Mouse (Mus musculus) forelimb bud, embryonic 11.5 days (tissue): Measurements from ENCODE around the gene Piga.

ENCODE experiments used
- DNase-seq: peaks from one replicate; pipeline ENCODE4 v3.0.0-alpha.2; 2012; ENCODE audit warnings: low read depth, low spot score

The Piga gene

DNA sequence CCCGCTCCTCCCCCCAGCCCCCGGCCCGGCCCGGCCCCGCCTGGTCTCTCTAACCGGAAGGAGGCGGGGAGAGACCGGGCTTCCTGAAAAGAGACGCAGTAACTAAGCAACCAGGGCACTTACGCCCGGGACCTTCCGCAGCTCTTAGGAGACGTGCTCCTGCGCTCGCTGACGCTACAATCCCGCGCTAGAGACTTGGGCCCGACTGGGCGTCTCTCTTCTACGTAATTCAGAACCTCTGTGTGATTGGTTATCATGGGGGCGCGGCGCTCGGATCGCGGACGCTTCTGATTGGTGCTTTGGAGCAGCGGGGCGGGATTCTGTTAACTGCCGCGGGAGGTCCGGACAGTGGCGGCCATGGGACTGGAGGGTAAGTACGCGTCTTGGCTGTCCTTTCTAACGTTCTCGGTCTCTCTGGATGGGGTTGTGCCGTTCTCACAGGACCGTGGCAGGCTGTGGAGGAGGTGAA lies at the start of gene Piga:
Gene Piga (plus strand): TSS at position 317 of the 469 bp plus-strand sequence.
- DNase-seq = peak; percentile 94

DNA sequence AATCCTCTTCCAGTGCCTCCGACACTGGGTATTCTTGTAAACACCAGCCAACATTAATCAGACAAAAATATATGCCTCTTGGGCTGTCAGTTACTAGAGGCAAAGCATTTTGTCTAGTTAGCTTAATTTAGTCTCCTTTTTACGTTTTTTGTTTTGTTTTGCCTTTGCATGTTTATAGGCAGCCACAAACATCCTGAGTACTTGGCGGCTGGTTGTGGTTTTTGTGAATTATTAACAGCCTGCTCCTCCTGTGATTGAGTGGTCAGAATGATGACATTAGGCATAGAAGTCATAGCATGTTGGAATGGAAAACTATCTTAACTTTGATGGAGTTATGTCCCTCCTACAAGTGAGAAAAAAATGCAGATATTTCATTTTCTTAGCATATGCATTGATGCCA lies 49.0 kb upstream of the Piga start:
- DNase-seq = no peak

DNA sequence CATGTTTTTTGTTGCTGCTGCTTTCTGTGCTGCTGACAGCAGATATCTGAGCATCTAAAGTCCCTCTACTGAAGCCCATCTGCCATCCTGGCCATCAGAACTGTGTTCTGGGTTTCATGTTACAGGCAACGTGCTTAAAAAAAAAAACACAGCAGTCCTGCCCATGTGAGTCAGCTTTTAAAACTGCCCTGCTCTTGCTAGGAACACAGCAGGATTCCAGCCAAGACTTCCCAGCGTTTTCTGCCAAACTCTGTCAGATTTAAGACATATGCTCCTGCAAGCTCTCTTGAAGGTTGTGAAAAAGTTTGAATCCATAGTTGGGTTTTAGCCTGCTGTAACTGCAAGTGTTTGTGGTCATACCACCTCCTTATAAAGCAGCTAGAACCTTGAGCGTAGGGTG lies 46.5 kb upstream of the Piga start, which contains the start of gene Vegfd:
Gene Vegfd (plus strand): TSS at position 298 of the 400 bp plus-strand sequence.
- peak; percentile 23 for DNase-seq

DNA sequence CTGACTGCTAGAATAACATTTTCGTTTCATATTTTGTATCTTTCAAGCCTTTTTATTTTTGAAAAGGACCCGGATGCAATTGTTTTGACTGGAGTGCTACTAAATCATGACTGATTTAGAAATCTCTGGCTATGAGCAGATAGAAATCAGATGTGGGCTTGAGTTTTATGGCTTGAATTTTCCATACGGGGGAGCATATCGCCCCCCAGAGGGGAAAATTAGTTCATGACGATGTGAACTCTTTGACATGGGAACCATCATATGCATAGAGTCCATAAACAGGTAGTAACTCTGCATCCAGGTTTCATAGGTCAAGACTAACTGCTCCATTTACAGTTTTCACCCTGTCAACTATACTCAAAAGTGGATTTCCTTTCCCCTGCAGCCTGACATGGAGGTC lies 45.0 kb upstream of the Piga start:
- peak; percentile 21 for DNase-seq

DNA sequence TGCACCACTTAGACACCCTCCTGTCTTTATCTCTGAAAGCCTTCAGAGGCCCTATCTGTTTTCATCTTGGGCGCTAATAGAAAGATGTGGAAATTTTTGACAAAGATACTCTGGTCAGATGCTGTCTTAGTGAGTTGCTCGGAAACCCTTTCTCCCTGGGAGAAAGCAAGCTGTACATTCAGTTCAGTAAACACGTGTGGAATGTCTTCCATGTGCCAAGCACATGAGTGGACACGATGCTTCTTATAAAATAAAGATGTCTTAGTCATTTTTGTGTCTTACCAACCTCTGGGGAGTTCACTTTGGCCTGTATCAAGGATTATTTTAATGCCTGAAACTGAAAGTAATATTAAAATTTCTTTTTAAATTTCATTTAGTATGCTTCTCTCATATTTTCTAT lies 39.9 kb upstream of the Piga start:
- no peak for DNase-seq

DNA sequence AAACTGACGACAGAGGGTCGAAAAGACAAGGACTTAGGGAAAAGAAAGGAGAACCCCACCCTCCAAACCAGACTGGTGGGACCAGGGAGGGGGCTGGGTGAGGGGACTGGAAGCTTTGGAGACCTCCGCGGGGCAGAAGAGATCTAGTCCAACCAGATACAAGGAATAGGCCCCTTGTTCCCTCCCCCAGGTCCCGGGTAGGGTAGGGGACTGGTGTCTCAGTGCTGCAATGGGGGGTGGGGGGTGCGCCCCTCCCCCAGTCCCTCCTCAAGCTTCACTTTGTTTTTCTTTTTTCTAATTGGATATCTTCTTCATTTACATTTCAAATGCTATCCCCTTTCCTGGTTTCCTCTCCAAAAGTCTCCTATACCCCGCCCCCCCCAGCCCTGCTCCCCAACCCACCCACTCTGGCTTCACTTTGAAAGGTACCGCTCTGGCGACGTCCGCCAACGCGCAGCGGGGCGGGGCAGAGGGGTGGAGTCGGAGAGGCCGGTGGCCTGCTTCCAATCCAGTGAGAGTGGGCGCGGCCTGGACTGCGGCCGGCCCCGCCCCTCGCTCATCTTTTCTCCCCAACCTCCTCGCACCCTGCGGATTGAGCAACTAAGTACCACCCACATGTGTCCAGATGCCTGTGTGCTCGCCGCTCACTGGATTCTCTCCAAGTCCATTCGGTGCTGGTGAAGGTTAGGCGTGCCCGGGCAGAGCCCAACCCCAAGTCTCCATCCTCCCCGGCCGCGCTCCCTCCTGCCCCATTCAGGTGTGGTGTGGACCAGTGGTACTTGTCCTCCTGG lies 37.8 kb upstream of the Piga start:
- peak; percentile 76 for DNase-seq

DNA sequence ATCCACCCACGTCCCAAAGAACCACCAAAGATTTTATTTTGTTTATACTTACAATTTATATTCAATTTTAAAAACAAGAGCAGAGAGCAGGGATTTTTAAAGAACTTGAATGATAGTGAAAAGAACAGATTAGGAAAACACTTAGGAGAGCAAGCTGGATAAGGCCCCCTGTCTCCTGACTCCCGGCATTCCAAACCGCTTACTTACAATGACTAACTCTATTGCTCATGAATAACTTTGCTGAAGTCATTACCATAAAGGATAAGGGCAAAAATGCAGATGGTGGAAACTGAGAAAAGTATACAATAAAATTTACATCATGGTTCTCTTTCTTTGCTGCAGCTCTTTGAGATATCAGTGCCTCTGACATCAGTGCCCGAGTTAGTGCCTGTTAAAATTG lies 25.5 kb upstream of the Piga start:
- no peak for DNase-seq

DNA sequence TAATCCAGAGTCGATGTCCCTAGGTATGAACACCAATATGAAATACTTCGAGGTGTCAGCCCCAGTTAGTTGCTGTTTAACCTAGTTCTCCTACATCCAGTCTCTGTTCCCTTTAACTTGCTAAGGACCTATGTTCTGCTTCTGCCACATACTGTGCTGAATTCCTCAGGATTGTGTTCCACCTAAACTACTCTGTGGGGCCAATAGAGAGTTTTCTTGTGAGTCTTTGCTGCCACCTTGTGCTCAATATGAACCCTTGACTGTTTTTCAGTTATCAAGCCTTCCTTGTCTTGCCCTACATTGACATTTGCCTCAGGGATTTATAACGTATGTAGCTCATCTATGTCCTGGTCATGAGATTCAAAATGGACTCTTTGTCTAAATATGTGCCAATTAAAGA lies 21.1 kb upstream of the Piga start:
- peak; percentile 19 for DNase-seq

DNA sequence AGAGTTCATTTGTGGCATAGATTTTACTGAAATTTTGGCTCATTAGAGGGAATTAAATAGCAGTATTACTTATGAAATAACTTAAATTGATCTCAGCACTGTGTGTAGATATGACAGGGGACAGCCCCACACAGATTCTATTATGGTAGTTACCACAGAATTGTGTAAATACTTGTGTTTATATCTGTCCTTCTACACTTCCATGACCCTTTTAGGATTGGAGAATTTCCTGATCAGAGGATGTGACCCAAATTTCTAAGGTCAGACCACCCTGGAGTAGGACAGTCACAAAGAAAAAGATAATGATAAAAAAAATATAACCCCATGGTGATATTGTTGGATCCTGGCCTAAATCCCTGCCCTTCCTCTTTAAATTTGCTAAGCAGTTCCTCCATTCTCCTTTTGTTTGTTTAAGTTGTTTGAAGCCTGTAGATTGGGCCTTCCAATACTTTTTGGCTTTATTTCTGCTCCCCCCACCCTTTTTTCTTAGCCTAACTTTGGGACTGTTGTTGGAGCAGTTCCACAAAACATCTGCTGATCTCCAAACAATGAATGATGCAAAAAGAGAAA lies 14.4 kb upstream of the Piga start:
- DNase-seq = no peak

DNA sequence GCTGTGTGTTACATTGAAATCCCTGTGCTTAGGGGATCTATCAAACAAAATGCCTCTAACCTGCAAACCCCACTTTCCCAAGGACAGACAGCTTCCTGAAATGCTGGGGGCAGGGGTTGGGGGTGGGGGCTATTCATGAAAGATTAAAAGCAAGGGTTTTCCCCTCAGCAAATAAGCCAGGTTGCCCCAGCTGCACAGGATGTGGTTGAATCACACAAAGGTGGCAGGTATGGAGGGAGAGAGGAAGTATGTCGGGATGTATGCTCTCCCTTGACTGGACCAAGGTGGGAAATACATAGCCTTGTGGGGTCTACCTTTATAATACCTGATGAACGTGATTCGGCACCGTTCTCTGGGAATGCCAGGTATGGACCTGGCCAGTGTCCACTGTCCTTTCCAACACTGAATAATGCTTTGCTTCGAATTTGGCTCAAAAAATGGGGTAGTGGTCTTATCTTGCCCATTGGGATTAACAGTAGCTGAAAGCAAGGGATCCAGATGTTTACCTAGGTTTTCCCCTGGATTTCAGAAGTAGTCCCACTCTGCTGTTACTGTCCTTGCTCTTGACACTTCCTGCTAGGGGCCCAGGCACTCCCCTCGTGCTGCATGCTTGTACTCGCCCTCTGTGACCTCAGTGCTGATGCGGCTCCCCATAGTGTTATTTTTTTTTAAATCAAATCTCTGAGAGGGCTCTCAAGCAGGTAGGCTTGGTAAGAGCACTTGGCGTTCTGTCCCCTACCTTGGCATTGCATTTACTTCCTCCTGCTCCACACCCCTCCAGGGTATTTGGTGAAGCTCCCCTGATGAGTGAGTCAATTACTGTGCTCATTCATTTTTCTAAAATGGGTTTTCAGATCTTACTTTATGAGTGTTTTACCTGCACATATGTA lies 13.2 kb upstream of the Piga start:
- DNase-seq = no peak

DNA sequence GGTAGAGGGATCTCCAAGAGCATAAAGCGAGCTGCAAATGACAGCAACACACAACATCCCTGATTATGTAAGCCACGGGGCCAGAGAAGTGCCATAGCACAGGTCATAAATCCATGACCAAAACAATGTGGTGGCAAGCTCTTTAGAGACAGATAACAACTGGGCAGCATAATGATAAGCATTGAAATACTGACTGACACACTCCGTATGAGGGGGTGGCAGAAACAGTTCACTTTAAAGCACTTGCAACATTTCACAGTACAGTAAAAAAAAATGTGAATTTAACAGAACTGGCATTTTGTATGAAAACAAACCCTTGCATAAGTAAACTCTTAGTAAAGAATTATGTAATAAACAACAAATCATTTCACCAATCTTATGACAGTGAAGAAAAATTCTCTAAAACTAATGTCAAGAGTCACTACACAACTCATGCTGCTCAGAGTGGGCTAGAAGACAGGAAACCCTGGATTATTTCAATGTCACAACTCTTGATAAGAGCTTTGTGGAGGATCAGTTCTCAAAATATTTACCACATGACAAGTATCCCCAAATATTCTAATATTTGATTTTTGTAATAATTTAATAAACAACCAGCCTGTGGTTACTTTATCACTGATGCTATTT lies 11.2 kb upstream of the Piga start:
- DNase-seq = no peak

DNA sequence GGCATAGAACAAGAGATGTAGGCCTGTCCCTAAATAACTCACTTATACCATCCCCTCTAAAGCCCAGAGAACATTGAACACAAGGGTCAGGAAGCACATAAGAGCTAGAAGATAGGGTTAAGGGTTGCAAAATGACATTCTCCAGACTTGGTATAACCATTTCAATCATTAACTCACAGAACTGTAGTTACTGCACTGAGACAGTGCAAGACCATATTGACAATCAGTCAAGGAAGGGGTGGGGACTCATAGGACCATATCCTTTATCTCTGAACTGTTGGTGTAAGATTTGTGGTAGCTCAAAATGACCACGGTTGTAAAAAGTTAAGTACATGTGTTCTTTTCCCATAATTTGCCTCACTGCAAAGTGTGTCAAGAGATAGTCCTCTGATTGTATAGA lies 9.0 kb upstream of the Piga start:
- DNase-seq = no peak

DNA sequence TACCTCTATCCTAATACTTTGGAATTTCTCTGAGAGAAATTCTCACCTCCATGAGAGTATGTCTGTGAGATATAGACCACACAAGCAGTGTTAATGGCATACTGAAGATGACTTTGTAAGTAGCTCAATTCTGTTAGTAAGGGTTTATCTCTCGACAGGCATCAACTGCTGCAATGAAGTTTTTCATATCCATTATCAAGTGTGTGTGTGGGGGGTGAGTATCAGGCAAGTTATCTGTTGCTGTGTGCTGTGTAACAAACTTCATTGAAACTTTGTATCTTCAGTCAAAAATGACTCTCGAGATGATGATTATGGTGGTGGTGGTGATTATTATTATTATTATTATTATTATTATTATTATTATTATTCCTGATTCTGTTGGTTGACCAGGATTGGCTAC lies 2.8 kb upstream of the Piga start:
- DNase-seq = no peak

DNA sequence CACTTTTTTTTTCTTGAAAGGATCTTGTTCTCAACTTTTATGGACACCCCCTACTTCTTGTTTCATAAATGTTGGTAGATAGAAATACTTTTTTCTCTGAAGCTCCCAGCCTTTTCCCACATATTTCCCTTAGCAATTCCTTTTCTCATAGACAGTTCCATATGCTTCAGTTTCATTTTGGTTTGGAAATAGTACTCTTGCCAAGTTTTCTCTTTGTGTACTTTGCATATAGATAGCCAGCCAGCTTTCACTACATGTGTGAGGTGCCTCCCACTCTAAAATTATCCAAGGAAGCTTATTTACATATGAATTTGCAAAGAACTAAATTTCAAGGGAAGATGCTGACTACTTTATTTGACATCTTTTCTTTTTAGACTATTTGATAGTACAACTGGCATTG lies 1.6 kb upstream of the Piga start:
- no peak for DNase-seq

DNA sequence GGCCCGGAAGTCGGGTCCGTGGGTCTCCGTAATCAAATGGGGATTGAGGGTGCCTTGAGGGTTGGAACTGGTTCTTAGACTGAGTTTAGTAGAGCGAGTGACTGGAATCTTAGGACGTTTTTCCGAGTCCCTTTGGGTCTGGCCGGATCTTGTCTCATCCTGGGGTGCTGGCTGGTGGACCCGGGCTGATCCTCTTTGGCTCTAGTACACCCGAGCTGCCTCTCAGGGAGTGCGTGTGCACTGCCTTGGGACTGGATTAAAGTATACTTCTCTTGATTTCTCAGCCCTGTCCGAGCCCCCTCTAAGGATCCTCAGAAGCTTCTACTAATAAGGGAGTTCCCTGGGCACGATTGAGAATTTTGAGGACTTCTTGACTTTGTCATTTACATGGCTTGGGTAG lies 368 bp downstream of the Piga start:
- DNase-seq = no peak

DNA sequence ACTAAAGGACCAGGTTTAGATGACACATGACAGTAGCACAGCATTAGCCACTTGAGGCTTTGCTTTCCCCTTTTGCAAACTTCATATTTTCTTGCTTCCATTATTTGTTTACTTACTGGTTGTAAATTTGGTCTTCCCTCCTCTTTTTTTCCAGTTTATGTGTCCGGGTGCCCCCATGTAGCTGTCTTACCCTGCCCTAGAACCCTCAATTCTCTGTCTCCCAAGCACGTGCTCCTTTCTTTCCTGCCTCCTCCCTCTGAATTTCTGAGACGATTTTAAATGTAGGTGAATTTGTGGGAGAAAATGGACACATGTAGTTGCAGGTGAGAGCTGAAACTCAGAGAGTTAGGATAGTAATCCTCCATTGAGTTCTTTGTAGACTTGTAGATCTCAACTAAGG lies 931 bp downstream of the Piga start:
- DNase-seq = no peak

DNA sequence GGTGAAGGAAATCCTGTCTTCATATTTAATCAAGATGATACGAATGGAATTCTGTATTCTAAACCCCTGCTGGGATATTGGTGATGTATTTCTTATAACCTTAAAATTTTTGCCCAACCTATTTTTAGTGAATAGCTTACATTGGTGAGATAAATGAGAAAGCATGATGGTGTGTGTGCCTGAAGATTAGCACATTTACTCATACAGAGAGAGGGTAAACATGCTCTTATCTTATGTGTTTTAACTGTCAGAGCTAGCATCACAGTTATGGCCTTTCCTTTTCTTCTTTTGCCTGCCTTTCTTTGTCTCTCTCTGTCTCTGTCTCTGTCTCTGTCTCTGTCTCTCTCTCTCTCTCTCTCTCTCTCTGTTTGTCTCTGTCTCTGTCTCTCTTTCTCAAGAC lies 5.2 kb downstream of the Piga start:
- DNase-seq = no peak

DNA sequence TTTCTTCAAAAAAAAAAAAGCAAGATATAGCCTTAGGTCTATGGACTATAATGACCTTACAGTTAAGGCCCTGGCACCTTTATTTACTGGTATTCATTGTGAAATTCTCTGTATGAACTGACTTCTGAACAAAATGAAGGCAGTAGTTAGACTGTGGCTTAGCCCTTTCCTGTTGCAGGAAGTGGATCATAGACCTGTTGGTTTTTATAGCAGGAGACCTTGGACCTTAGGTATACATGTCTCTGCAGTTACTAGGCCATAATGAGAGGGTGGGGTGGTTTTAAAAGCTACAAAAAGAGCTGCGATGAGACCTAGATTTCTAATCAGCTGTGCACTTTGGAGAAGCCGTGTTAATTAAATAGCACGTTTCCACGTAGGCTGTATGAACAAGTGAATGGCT lies 7.7 kb downstream of the Piga start:
- DNase-seq = no peak

DNA sequence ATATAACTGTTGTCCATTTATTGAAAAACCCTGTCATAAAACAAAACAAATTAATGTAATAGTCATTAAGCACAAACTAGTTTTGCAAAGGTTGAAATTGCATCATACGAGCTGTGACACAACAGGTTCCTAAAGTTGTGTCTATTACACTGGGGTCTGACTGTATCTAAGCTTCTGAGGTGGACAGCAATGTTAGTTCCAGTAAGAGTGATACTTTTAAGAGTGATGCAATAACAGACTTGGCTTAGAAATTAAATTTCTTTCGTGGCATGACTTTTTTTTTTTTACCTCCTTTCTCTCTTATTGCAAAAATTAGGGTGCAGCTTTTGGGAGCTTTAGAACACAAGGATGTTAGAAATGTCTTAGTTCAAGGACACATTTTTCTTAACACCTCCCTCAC lies 8.6 kb downstream of the Piga start:
- DNase-seq = no peak

DNA sequence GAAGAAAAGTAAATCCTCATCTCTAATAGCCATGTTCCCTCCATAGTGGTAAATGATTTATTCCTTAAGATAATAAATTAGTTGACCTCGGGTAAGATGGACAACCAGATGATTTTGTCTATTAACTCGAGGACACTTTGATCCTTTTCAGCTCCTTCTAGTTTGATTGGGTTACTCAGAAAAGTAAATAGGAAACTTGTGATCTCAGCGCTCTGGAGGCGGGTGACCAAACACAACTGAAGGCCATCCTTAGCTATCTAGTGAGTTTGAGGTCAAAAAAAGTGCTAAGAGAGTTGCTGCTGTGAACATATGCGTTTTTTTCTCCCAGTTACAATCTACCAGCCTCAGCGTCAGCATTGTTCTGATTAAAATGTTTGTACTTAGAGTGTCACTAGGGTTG lies 11.0 kb downstream of the Piga start:
- no peak for DNase-seq

DNA sequence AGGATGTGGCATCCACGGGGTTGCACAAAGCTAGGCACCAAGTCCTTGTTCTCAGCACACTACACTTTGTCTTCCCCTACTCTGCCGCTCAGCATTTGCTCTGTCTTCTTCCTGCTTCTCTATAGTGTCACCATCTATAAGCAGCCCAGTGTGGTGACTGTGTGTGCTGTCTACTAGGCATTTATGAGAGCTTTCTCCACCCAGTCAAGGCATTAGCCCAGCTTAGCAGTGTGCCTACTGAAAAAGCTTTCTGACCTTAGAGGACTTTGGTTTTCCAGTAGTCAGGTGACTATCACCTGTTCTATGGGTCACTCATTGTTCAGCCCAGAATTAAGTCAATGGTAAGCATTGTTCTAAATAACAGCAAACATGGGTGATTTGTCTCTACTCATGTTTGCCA lies 11.5 kb downstream of the Piga start:
- DNase-seq = no peak

DNA sequence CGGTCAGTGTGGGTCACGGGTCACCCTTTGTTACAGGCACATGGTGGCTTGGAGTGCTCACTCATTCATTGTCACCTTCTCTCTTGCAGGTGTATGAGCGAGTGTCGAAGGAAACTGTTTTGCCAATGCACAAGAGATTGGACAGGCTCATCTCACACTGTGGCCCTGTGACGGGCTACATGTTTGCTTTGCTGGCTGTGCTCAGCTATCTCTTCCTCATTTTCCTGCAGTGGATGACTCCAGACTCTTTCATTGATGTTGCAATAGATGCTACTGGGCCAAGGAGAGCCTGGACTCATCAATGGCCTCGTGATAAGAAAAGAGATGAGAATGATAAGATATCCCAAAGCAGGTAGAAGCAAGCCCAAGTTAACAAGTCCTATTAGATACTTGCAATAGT lies 12.0 kb downstream of the Piga start:
- no peak for DNase-seq
